Mouse (Mus musculus) embryonic fibroblast, embryonic 13.5 days (primary cell): ENCODE measurements at regions not wholly inside any gene's neighbourhood (a gene's known extent, or its start where the extent isn't known, plus 50 kb on each side); places are given as distances from the start of the nearest gene placed in this dataset.
A peak's percentile ranks its signal among the peaks of the same experiment; 100 is the strongest.

Experiments used
- CTCF ChIP-seq: IDR thresholded peaks from 2 replicates; pipeline ENCODE4 v1.5.1; 2011; ENCODE audit warnings: mild to moderate bottlenecking, control low read depth, low read length, moderate library complexity, borderline replicate concordance; ENCODE audit not compliant: insufficient read depth
- POLR2A ChIP-seq: IDR thresholded peaks from 2 replicates; pipeline ENCODE4 v1.6.1; 2011; ENCODE audit warnings: low read depth, mild to moderate bottlenecking, control low read depth, low read length, moderate library complexity

DNA sequence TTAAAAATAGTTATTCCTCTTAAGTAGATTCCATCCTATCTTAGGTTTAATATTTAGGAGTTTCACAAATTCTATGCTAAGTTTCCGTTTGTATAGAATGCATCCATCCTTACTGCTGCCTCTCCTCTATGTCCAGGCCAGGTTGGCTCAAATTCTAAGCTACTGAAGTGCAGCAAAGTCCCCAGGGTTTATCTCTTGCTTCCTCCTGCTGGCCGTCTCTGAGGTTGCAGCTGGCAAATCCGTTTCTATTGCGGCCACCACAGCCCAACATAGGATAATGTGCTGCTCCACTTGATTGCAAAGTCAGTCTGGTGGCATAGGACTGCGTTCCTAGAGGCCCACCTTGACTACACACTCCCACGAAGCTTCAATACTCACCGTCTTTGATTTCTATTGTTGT lies 389.7 kb upstream of the Robo2 start:
- peak; percentile 65 for TF ChIP-seq CTCF
- TF ChIP-seq POLR2A: no peak
